Mouse (Mus musculus): ENCODE data around the gene Hspa5.
"Not testable (repeated sequence)": the region's sequence is repeated elsewhere in the genome, so short reads cannot be mapped to it uniquely, and the experiment has no call there.

DNA sequence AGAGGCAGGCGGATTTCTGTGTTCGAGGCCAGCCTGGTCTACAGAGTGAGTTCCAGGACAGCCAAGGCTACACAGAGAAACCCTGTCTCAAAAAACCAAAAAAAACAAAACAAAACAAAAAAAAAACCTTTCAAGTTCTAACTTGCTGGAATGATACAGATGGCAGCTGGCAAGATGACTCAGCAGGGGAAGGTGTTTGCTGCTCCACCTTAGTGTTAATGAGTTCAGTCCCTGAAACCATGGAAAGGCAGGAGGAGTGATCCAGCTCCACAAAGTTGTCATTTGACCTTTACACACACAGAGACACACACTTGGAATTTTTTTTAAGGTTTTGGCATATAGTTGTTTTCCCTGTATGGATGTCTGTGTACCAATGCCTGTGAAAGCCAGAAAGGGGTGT is 44.1 kb downstream of the Hspa5 start:
- TF ChIP-seq HCFC1 (IDR thresholded peaks at IDR 0.05; ENCODE audit: borderline replicate concordance, insufficient read depth, low read length); ZC3H11A (IDR thresholded peaks at IDR 0.05; ENCODE audit: borderline replicate concordance, low read depth, low read length): not testable (repeated sequence)
- peak; percentile 64 for TF ChIP-seq MAFK (IDR thresholded peaks at IDR 0.05; ENCODE audit: insufficient read depth, low read depth, low read length)
